Mouse (Mus musculus): ENCODE measurements around the gene St3gal3. TPM values are rescaled to one million over a fixed set of nuclear protein-coding genes. Genes with fewer than 3 reads are reported as not detected.
A peak's percentile ranks its signal among the peaks of the same experiment; 100 is the strongest.

St3gal3 gene
- total and polyA plus RNA-seq, 3 experiments: 16.4 to 23.3 TPM; not detected in 1

DNA sequence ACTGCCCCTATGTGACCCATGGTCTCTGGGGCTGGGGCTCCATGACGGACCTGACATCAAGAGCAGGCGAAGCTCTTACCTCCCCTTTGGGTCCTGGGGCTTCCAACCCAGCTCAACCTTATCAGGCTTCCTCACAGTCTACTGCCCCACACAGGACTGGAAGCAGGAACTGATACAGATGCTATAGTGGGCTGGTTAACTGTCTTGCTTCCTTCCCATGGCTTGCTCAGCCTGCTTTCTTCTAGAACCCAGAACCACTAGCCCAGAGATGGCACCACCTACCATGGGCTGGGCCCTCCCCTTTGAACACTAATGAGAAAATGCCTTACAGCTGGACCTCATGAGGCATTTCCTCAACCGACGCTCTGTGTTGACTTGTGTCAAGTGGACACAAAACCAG, 217.3 kb downstream of the St3gal3 start:
- TF ChIP-seq MXI1 (IDR thresholded peaks at IDR 0.05; ENCODE audit: low read depth, low read length): no peak
- TF ChIP-seq ETS1 (IDR thresholded peaks at IDR 0.05; ENCODE audit: low read depth, low read length): 0 out of 2 replicates have a peak, but pooled peaks have one; percentile 33
- TF ChIP-seq POLR2A (IDR thresholded peaks at IDR 0.05; ENCODE audit: control insufficient read depth in 1 of 2, insufficient read depth in 1 of 2, low read depth in 1 of 2, low read length in 2 of 2, poor library complexity in 1 of 2): no peak; a peak in 1 of 4 replicates
- no peak for TF ChIP-seq GABPA (IDR thresholded peaks at IDR 0.05; ENCODE audit: low read depth, low read length)
- TF ChIP-seq TBP (IDR thresholded peaks at IDR 0.05; ENCODE audit: low read depth, low read length): peak; percentile 81
- TF ChIP-seq USF1 (IDR thresholded peaks at IDR 0.05; ENCODE audit: low read depth, low read length): no peak
- TF ChIP-seq EP300 (IDR thresholded peaks at IDR 0.05; ENCODE audit: low read depth in 1 of 2, low read length in 2 of 2): peak in 1 of 2 experiments; percentile 50; a peak in 2 of 4 replicates
- TF ChIP-seq SIN3A (IDR thresholded peaks at IDR 0.05; ENCODE audit: low read length): 0 out of 2 replicates have a peak, but pooled peaks have one; percentile 29
- no peak for TF ChIP-seq POLR2AphosphoS2 (IDR thresholded peaks at IDR 0.05; ENCODE audit: low read length)
- peak; percentile 62 for TF ChIP-seq GATA1 (IDR thresholded peaks at IDR 0.05; ENCODE audit: low read depth, low read length)
- peak; percentile 47; the same call in 1 of the 2 replicates for TF ChIP-seq TAL1 (IDR thresholded peaks at IDR 0.05; ENCODE audit: low read length)
- TF ChIP-seq ZKSCAN1 (IDR thresholded peaks at IDR 0.05; ENCODE audit: low read depth, low read length): no peak
- TF ChIP-seq TCF12 (IDR thresholded peaks at IDR 0.05; ENCODE audit: low read depth, low read length): no peak
- no peak for TF ChIP-seq MYC (IDR thresholded peaks at IDR 0.05; ENCODE audit: low read depth, low read length)
- no peak for TF ChIP-seq RAD21 (IDR thresholded peaks at IDR 0.05; ENCODE audit: low read depth, low read length)
- no peak for TF ChIP-seq MAFK (IDR thresholded peaks at IDR 0.05; ENCODE audit: borderline replicate concordance, low read depth, low read length)
- no peak for TF ChIP-seq ZNF384 (IDR thresholded peaks at IDR 0.05; ENCODE audit: low read depth, low read length)
- TF ChIP-seq KAT2A (conservative IDR thresholded peaks at IDR 0.05; ENCODE audit: low read depth, low read length): no peak
- no peak for TF ChIP-seq NRF1 (IDR thresholded peaks at IDR 0.05; ENCODE audit: insufficient read depth, low read depth, low read length, poor library complexity, severe bottlenecking)
- H3K4me3 ChIP-seq (ENCODE audit: control insufficient read depth in 1 of 2, insufficient read depth in 1 of 2, low read depth in 2 of 2, low read length in 2 of 2): peak overlapping the region; percentile 34 to 42; a peak in 3 of 4 replicates

DNA sequence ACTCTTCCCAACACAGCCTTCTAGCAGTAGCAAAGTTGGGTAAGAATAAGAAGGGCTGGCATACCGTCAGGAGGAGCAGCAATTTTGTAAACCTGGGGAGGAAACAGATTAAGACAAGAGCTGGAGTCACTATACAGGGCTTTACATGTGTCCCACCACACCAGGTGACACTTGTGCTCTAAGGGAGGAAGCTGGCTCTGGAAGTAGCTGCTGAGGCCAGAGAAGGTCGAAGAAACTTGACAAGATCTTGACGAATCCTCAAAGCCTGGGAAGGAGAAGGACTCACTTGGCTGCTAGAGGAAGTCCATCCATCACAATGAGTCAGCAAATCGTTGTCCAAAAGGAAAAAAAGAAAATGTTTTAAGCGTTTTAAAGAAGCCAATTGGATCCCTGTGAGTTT, 218.3 kb downstream of the St3gal3 start:
- DNase-seq (ENCODE audit: low read depth, low spot score): peak; percentile 70
- Histone ChIP-seq H3K4me3 (ENCODE audit: control insufficient read depth in 1 of 2, insufficient read depth in 1 of 2, low read depth in 2 of 2, low read length in 2 of 2) (peak overlapping the region; percentile 90 to 96), H3K36me3 (ENCODE audit: control insufficient read depth in 1 of 2, insufficient read depth in 2 of 2, low read length in 2 of 2) (peaks cover 0 to 35% of the 10 kb centered on the region in 2 experiments; a peak in 2 of 4 replicates), H3K27me3 (ENCODE audit: control insufficient read depth in 1 of 2, insufficient read depth in 2 of 2, low read length in 2 of 2) (no peaks in the 10 kb centered on the region), H3K9ac (ENCODE audit: control insufficient read depth, low read depth, low read length, poor library complexity, severe bottlenecking) (peak overlapping the region; percentile 75), H3K4me1 (ENCODE audit: control insufficient read depth in 1 of 2, insufficient read depth in 2 of 2, low read length in 2 of 2) (peaks cover 14 to 40% of the 10 kb centered on the region in 2 experiments), H3K79me2 (ENCODE audit: control insufficient read depth, insufficient read depth, low read length, poor library complexity) (peaks cover 32% of the 10 kb centered on the region), H3K27ac (ENCODE audit: control insufficient read depth, low read depth, low read length) (peak overlapping the region; percentile 80), H3K9me3 (replicated peaks; ENCODE audit: insufficient read depth, low read length) (no peaks in the 10 kb centered on the region)
- 0 out of 2 replicates have a peak, but pooled peaks have one; percentile 6 for TF ChIP-seq TCF12 (IDR thresholded peaks at IDR 0.05; ENCODE audit: low read depth, low read length)
- TF ChIP-seq POLR2AphosphoS2 (IDR thresholded peaks at IDR 0.05; ENCODE audit: low read length): no peak
- 0 out of 4 replicates have a peak, but pooled peaks of 1 of the 2 experiments have one; percentile 32 for TF ChIP-seq POLR2A (IDR thresholded peaks at IDR 0.05; ENCODE audit: control insufficient read depth in 1 of 2, insufficient read depth in 1 of 2, low read depth in 1 of 2, low read length in 2 of 2, poor library complexity in 1 of 2)
- TF ChIP-seq USF1 (IDR thresholded peaks at IDR 0.05; ENCODE audit: low read depth, low read length): 0 out of 2 replicates have a peak, but pooled peaks have one; percentile 16
- peak in 1 of 2 experiments; percentile 15; a peak in 1 of 4 replicates for TF ChIP-seq EP300 (IDR thresholded peaks at IDR 0.05; ENCODE audit: low read depth in 1 of 2, low read length in 2 of 2)
- TF ChIP-seq RCOR1 (IDR thresholded peaks at IDR 0.05; ENCODE audit: low read depth, low read length): no peak

More for the DNA sequence above, 217.3 kb downstream of the St3gal3 start:
- Histone ChIP-seq H3K79me2 (ENCODE audit: control insufficient read depth, insufficient read depth, low read length, poor library complexity) (peaks cover 25% of the 10 kb centered on the region), H3K27me3 (ENCODE audit: control insufficient read depth in 1 of 2, insufficient read depth in 2 of 2, low read length in 2 of 2) (no peaks in the 10 kb centered on the region), H3K9ac (ENCODE audit: control insufficient read depth, low read depth, low read length, poor library complexity, severe bottlenecking) (peak overlapping the region; percentile 61), H3K36me3 (ENCODE audit: control insufficient read depth in 1 of 2, insufficient read depth in 2 of 2, low read length in 2 of 2) (peaks cover 0 to 38% of the 10 kb centered on the region in 2 experiments; a peak in 2 of 4 replicates), H3K4me1 (ENCODE audit: control insufficient read depth in 1 of 2, insufficient read depth in 2 of 2, low read length in 2 of 2) (peaks cover 16 to 46% of the 10 kb centered on the region in 2 experiments), H3K27ac (ENCODE audit: control insufficient read depth, low read depth, low read length) (peak overlapping the region; percentile 80), H3K9me3 (replicated peaks; ENCODE audit: insufficient read depth, low read length) (no peaks in the 10 kb centered on the region)
- peak; percentile 76 for DNase-seq (ENCODE audit: low read depth, low spot score)
